25 mouse cellular contexts compared by ENCODE assay signal in the genomic region with DNA sequence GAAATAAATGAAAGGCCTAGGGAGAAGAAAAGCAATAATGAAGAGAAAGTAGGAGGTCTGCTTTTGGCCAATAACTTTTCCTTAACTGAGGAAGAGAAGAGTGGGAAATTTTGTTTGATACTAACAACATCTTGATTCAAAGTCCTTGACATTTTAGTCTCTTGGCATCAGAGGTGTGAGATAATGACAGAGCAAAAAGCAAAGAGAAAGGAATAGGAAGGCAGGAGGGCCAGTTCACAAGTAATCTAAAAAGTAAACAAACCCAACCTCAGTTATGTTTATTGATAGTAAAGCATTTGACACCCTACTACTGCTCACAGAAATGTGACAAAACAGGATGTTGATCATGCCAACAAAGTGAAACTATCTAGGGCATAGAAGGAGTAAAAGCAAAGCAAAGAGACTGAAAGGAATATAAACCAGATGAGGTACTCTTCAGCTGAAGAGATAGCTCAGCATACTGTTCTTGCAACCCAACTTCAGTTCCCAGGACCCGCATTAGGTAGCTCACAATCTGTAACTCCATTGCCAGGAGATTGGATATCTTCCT. TPM values are rescaled to one million over a fixed set of nuclear protein-coding genes. Genes with fewer than 3 reads are reported as not detected.
DNase-seq lines count a peak whose midpoint lies in the region; ATAC-seq and TF ChIP-seq lines count a peak whose summit lies in the region.
"Had no signal": no experiment of that assay in that cellular context is flagged by ENCODE, and none has a peak within 500 bp of the region (broad histone marks: within the 10 kb centered on the region; RNA-seq: fewer than 3 reads in every experiment).

No protein-coding gene starts in this region.

- DNase-seq in lung, postnatal 36 days = peak; percentile 12
- no peak for DNase-seq in lung, postnatal 14 days
- peak; percentile 21 for DNase-seq in MEL (ENCODE audit: low read depth, low spot score)
- DNase-seq in induced T-regulatory cell, adult 2 months (ENCODE audit: low read depth) = peak; percentile 78
- peak; percentile 70 for DNase-seq in naive thymus-derived CD4-positive, alpha-beta T cell, adult 2 months (ENCODE audit: low read depth)
- no peak for DNase-seq in cerebellum, adult 11-12 months
- no peak for DNase-seq in forebrain, embryonic 10.5 days (ENCODE audit: extremely low spot score, low spot score)
- DNase-seq: adrenal gland, adult 8-10 months; cerebellum, adult 2 months; gastrocnemius, postnatal 14 days; heart, adult 11 months; heart, postnatal 14 days; kidney, adult 2 months; kidney, postnatal 14 days; lung, adult 18-20 months; lung, postnatal 10 days had no signal

- peaks cover 7 to 20% of the 10 kb centered on the region in 2 experiments; a peak in 3 of 4 replicates for H3K4me1 ChIP-seq in MEL (ENCODE audit: control insufficient read depth in 1 of 2, insufficient read depth in 2 of 2, low read length in 2 of 2)
- H3K4me1 ChIP-seq in intestine, postnatal 0 days (replicated peaks; ENCODE audit: control insufficient read depth, insufficient read depth, low read length) = no peaks in the 10 kb centered on the region
- no peaks in the 10 kb centered on the region for H3K4me1 ChIP-seq in forebrain, embryonic 10.5 days
- H3K4me1 ChIP-seq: embryonic facial prominence, embryonic 10.5 days; midbrain, embryonic 10.5 days; neural tube, embryonic 15.5 days had no signal

- H3K9ac ChIP-seq in MEL (ENCODE audit: control insufficient read depth, low read depth, low read length, poor library complexity, severe bottlenecking) = no peak overlapping the region
- H3K9ac ChIP-seq in intestine, postnatal 0 days (ENCODE audit: low read depth, low read length) = no peak overlapping the region
- H3K9ac ChIP-seq: heart, embryonic 13.5 days; neural tube, embryonic 15.5 days had no signal

- no peak for TF ChIP-seq RAD21 in MEL (IDR thresholded peaks at IDR 0.05; ENCODE audit: low read depth, low read length)

- H3K27ac ChIP-seq in MEL (ENCODE audit: control insufficient read depth, low read depth, low read length) = no peak overlapping the region
- no peak overlapping the region for H3K27ac ChIP-seq in intestine, postnatal 0 days (ENCODE audit: low read depth, low read length)
- no peak overlapping the region for H3K27ac ChIP-seq in forebrain, embryonic 10.5 days
- H3K27ac ChIP-seq: embryonic facial prominence, embryonic 10.5 days; heart, embryonic 13.5 days; hindbrain, postnatal 0 days; midbrain, embryonic 10.5 days; neural tube, embryonic 15.5 days had no signal

- ATAC-seq in intestine, postnatal 0 days = no peak
- ATAC-seq: hindbrain, postnatal 0 days; midbrain, embryonic 16.5 days had no signal

- WGBS in intestine, postnatal 0 days = 72% methylated on average over 1 of the region's 1 CpGs
- 84% methylated on average over 1 of the region's 1 CpGs for WGBS in forebrain, embryonic 10.5 days

- no peak overlapping the region for H3K4me2 ChIP-seq in intestine, postnatal 0 days (replicated peaks; ENCODE audit: low read depth)
- H3K4me2 ChIP-seq: heart, embryonic 13.5 days; liver, embryonic 11.5 days; neural tube, embryonic 15.5 days had no signal

- no peaks in the 10 kb centered on the region for H3K27me3 ChIP-seq in MEL (ENCODE audit: control insufficient read depth in 1 of 2, insufficient read depth in 2 of 2, low read length in 2 of 2)
- no peaks in the 10 kb centered on the region for H3K27me3 ChIP-seq in intestine, postnatal 0 days (replicated peaks; ENCODE audit: control insufficient read depth, insufficient read depth, low read length)
- no peaks in the 10 kb centered on the region for H3K27me3 ChIP-seq in forebrain, embryonic 10.5 days (ENCODE audit: poor library complexity, severe bottlenecking)
- H3K27me3 ChIP-seq: heart, embryonic 13.5 days; neural tube, embryonic 15.5 days had no signal

- no peak for TF ChIP-seq EP300 in MEL (IDR thresholded peaks at IDR 0.05; ENCODE audit: low read depth in 1 of 2, low read length in 2 of 2)

- H3K79me2 ChIP-seq in MEL (ENCODE audit: control insufficient read depth, insufficient read depth, low read length, poor library complexity) = peaks cover 31% of the 10 kb centered on the region

- peaks cover 0 to 12% of the 10 kb centered on the region in 2 experiments; a peak in 3 of 4 replicates for H3K36me3 ChIP-seq in MEL (ENCODE audit: control insufficient read depth in 1 of 2, insufficient read depth in 2 of 2, low read length in 2 of 2)
- no peaks in the 10 kb centered on the region for H3K36me3 ChIP-seq in intestine, postnatal 0 days (ENCODE audit: control insufficient read depth, insufficient read depth)
- no peaks in the 10 kb centered on the region for H3K36me3 ChIP-seq in forebrain, embryonic 10.5 days (replicated peaks)
- H3K36me3 ChIP-seq: embryonic facial prominence, embryonic 10.5 days; heart, embryonic 13.5 days; midbrain, embryonic 10.5 days; neural tube, embryonic 15.5 days had no signal

- H3K9me3 ChIP-seq in MEL (replicated peaks; ENCODE audit: insufficient read depth, low read length) = no peaks in the 10 kb centered on the region
- no peaks in the 10 kb centered on the region for H3K9me3 ChIP-seq in intestine, postnatal 0 days (ENCODE audit: control insufficient read depth)
- H3K9me3 ChIP-seq in forebrain, embryonic 10.5 days = no peaks in the 10 kb centered on the region
- H3K9me3 ChIP-seq: embryonic facial prominence, embryonic 10.5 days; heart, embryonic 13.5 days; midbrain, embryonic 10.5 days; neural tube, embryonic 15.5 days had no signal

- H3K4me3 ChIP-seq in MEL (ENCODE audit: control insufficient read depth in 1 of 2, insufficient read depth in 1 of 2, low read depth in 2 of 2, low read length in 2 of 2) = peak overlapping the region in 1 of 2 experiments; percentile 10; a peak in 1 of 4 replicates
- H3K4me3 ChIP-seq in intestine, postnatal 0 days (ENCODE audit: low read depth, low read length) = no peak overlapping the region
- no peak overlapping the region for H3K4me3 ChIP-seq in forebrain, embryonic 10.5 days
- H3K4me3 ChIP-seq: embryonic facial prominence, embryonic 10.5 days; heart, embryonic 13.5 days; midbrain, embryonic 10.5 days; myocyte; neural tube, embryonic 15.5 days had no signal

- no peak for TF ChIP-seq POLR2A in MEL (IDR thresholded peaks at IDR 0.05; ENCODE audit: control insufficient read depth in 1 of 2, insufficient read depth in 1 of 2, low read depth in 1 of 2, low read length in 2 of 2, poor library complexity in 1 of 2)

- no peak for TF ChIP-seq CTCF in MEL (IDR thresholded peaks at IDR 0.05 in 2 of 3, conservative IDR thresholded peaks at IDR 0.05 in 1 of 3; ENCODE audit: control insufficient read depth in 1 of 3, insufficient read depth in 1 of 3, low read depth in 2 of 3, low read length in 3 of 3, poor library complexity in 1 of 3, severe bottlenecking in 1 of 3)
- no peak for TF ChIP-seq CTCF in intestine, postnatal 0 days (IDR thresholded peaks at IDR 0.05; ENCODE audit: low read depth)

TF ChIP-seq in MEL, 35 proteins besides CTCF, POLR2A, EP300 and RAD21:
- TF ChIP-seq MAFK (IDR thresholded peaks at IDR 0.05; ENCODE audit: borderline replicate concordance, low read depth, low read length) (no peak), SIN3A (IDR thresholded peaks at IDR 0.05; ENCODE audit: low read length) (0 out of 2 replicates have a peak, but pooled peaks have one; percentile 43), MEF2A (IDR thresholded peaks at IDR 0.05; ENCODE audit: extremely low read depth, insufficient replicate concordance, low read depth, low read length, poor library complexity, severe bottlenecking) (no peak), ETS1 (IDR thresholded peaks at IDR 0.05; ENCODE audit: low read depth, low read length) (0 out of 2 replicates have a peak, but pooled peaks have one; percentile 31), ZKSCAN1 (IDR thresholded peaks at IDR 0.05; ENCODE audit: low read depth, low read length) (no peak)

RNA-seq across cellular contexts. Expression of gene Zfp654, which starts 15.4 kb away (rescaled TPM):
- total RNA-seq in MEL (2012; rRNA removed) = 5.0 and 5.9 TPM in 2 replicates
- 10 to 100 TPM in 1 of 2 experiments, 1 to 10 TPM in 1; 6.9 to 61.6 TPM for polyA plus RNA-seq in MEL (2012; ENCODE audit: insufficient read depth in 1 of 2, insufficient read length in 2 of 2, low read depth in 1 of 2, low replicate concordance in 2 of 2, missing spikeins in 1 of 2)
- polyA plus RNA-seq in intestine, postnatal 0 days (2015; fragmentation: Nextera tagmentation; extraction: Ambion mirVana) = 2.5 and 2.8 TPM in 2 replicates
- polyA plus RNA-seq in forebrain, embryonic 10.5 days (2016; fragmentation: Nextera tagmentation; extraction: Ambion mirVana) = 5.4 and 5.6 TPM in 2 replicates

RNA-seq across cellular contexts. Expression of gene Cggbp1, which starts 15.7 kb away (rescaled TPM):
- total RNA-seq in MEL (2012; rRNA removed) = 35.1 and 36.3 TPM in 2 replicates
- 10 to 100 TPM; 62.2 to 65.5 TPM for polyA plus RNA-seq in MEL (2012; ENCODE audit: insufficient read depth in 1 of 2, insufficient read length in 2 of 2, low read depth in 1 of 2, low replicate concordance in 2 of 2, missing spikeins in 1 of 2)
- 34.4 and 37.7 TPM in 2 replicates for polyA plus RNA-seq in intestine, postnatal 0 days (2015; fragmentation: Nextera tagmentation; extraction: Ambion mirVana)
- 82.3 and 86.7 TPM in 2 replicates for polyA plus RNA-seq in forebrain, embryonic 10.5 days (2016; fragmentation: Nextera tagmentation; extraction: Ambion mirVana)

Comparison
In these comparisons a context has a peak if more than half of its experiments do, and no peak if none do; other contexts are left out.
1. DNase-seq: peak in lung, postnatal 36 days (single experiment), MEL (single experiment), induced T-regulatory cell, adult 2 months (single experiment) and naive thymus-derived CD4-positive, alpha-beta T cell, adult 2 months (single experiment); none in lung, postnatal 14 days (single experiment), cerebellum, adult 11-12 months (single experiment) and forebrain, embryonic 10.5 days (single experiment).